Mouse (Mus musculus): ENCODE measurements around the gene Rab11fip4.

DNA sequence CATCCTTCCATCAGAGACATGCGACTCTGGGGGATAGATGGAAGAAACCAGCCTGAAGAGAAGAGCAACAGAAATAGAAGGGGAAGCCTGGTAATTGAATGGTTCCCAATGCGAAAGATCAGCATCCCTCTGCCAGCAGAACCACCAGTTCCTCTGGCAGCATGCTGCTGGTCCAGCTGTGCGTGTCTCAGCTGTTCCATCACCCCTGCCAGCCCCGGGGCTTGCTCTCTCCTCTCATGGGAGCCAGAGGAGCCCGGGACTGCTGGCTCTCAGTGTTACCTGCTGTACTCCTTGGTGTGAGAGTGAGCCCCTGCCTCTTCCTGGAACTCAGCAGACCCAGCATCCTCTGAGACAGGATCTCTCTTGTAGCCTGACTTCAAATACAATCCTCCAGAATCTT lies 24.9 kb downstream of the Rab11fip4 start:
- TF ChIP-seq MAFK (IDR thresholded peaks at IDR 0.05; ENCODE audit: insufficient read depth, low read depth, low read length) (no peak), ZNF384 (IDR thresholded peaks at IDR 0.05; ENCODE audit: low read depth, low read length) (no peak), HCFC1 (IDR thresholded peaks at IDR 0.05; ENCODE audit: borderline replicate concordance, insufficient read depth, low read length) (no peak), CHD2 (IDR thresholded peaks at IDR 0.05; ENCODE audit: low read depth, low read length) (no peak)

Measured in ES-E14 (cell line).